Mouse (Mus musculus) heart, embryonic 13.5 days (tissue): ENCODE results near the gene Phf1. TPM values are rescaled to one million over a fixed set of nuclear protein-coding genes. Genes with fewer than 3 reads are reported as not detected.
A peak's percentile ranks its signal among the peaks of the same experiment; 100 is the strongest.
"Not testable (repeated sequence)": the region's sequence is repeated elsewhere in the genome, so short reads cannot be mapped to it uniquely, and the experiment has no call there.

ENCODE experiments used
- ATAC-seq: fragments of 200-750 bp; cut with Nextera tagmentation; 2 replicates; pipeline ENCODE4 v1.8.0; 2017; ENCODE audit warnings: moderate TSS enrichment; ENCODE audit not compliant: insufficient number of reproducible peaks, low FRiP score, low TSS enrichment; ENCODE audit errors: extremely low read depth
- H3K27ac ChIP-seq: fragments of 300-500 bp; sonication (generic); replicated peaks from 2 replicates; pipeline ENCODE4 v1.5.1; 2015; ENCODE audit warnings: moderate library complexity, mild to moderate bottlenecking, inconsistent platforms
- H3K27me3 ChIP-seq: fragments of 300-500 bp; sonication (generic); replicated peaks from 2 replicates; pipeline ENCODE4 v1.6.1; 2015; ENCODE audit warnings: mild to moderate bottlenecking, inconsistent platforms
- H3K36me3 ChIP-seq: fragments of 300-500 bp; sonication (generic); 2 replicates; pipeline ENCODE4 v1.6.1; 2015; ENCODE audit warnings: mild to moderate bottlenecking, inconsistent platforms
- H3K4me1 ChIP-seq: fragments of 300-500 bp; sonication (generic); 2 replicates; pipeline ENCODE4 v1.6.1; 2015; ENCODE audit warnings: inconsistent platforms
- H3K4me2 ChIP-seq: fragments of 300-500 bp; sonication (generic); 2 replicates; pipeline ENCODE4 v1.6.1; 2015; ENCODE audit warnings: inconsistent platforms, mild to moderate bottlenecking, moderate library complexity
- H3K4me3 ChIP-seq: fragments of 300-500 bp; sonication (generic); 2 replicates; pipeline ENCODE4 v1.5.1; 2015; ENCODE audit warnings: moderate library complexity, mild to moderate bottlenecking, inconsistent platforms
- H3K9ac ChIP-seq: fragments of 300-500 bp; sonication (generic); 2 replicates; pipeline ENCODE4 v1.6.1; 2015; ENCODE audit warnings: inconsistent platforms, mild to moderate bottlenecking, moderate library complexity
- H3K9me3 ChIP-seq: fragments of 300-500 bp; sonication (generic); 2 replicates; pipeline ENCODE4 v1.6.1; 2016; ENCODE audit warnings: inconsistent platforms
- WGBS: fragments of 180-500 bp; shearing (Covaris S2); methylation state at CpG from one replicate; pipeline ENCODE4 v1.1.7; 2015; ENCODE audit warnings: mixed read lengths; 5-methylcytosine and 5-hydroxymethylcytosine counted together
- polyA plus RNA-seq: library from polyadenylated mRNA; unstranded; fragments of >200 nt; fragmentation: Nextera tagmentation; extraction: Ambion mirVana; gene quantifications from 2 replicates; pipeline ENCODE4 v1.2.1, GENCODE M21; 2015

Phf1 gene
- polyA plus RNA-seq, 1 experiment from 2014 or later = 9.2 TPM

DNA sequence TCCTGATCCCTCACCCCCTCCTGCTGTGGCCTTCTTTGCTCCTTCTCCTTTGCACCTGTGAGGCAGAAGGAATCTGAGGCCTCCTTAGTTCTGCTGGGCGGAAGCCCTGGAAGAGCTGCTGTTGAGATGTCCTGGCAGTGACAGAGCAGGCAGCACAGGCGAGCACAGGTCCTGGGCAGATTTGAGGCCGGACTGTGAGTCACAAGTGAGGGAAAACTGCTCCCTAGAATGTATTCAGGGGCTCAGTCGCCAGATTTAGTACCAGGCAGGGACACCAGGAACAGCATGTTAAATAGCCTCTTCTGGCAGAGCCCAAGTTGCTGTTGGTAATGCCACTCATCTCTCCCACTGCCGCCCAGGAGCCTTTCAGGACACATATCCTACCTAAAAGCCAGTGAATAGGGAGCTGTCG is 35.4 kb downstream of the Phf1 start:
- peaks cover 60% of the 10 kb centered on the region for H3K36me3 ChIP-seq
- H3K27me3 ChIP-seq = no peaks in the 10 kb centered on the region
- WGBS = 80% methylated on average over 6 of the region's 6 CpGs
- no peak overlapping the region for H3K4me2 ChIP-seq
- H3K27ac ChIP-seq = no peak overlapping the region
- no peak for ATAC-seq
- no peaks in the 10 kb centered on the region for H3K9me3 ChIP-seq
- peaks cover 15% of the 10 kb centered on the region for H3K4me1 ChIP-seq
- H3K4me3 ChIP-seq = no peak overlapping the region
- no peak overlapping the region for H3K9ac ChIP-seq

DNA sequence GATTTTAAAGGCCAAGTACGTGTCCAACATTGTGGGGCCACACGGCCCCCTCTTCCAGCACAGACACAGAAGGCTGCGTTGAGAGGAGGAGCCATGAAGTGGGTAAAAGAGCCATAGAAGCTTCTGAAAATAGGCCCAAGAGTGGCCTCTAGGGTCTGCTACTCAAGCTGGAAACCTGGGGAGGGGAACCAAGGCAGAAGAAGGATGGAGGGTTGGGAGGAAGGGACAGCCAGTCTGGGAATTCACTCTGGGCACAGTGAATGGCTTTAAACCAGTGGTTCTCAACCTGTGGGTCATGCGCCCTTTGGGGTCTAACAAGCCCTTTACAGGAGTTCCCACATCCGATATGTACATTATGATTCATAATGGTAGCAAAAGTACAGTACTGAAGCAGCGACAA is 36.4 kb downstream of the Phf1 start:
- no peak for ATAC-seq
- no peak overlapping the region for H3K4me3 ChIP-seq
- no peaks in the 10 kb centered on the region for H3K27me3 ChIP-seq
- 74% methylated on average over 6 of the region's 6 CpGs for WGBS
- H3K27ac ChIP-seq = no peak overlapping the region
- H3K9me3 ChIP-seq = no peaks in the 10 kb centered on the region
- no peak overlapping the region for H3K9ac ChIP-seq
- H3K36me3 ChIP-seq = peaks cover 51% of the 10 kb centered on the region
- H3K4me2 ChIP-seq = no peak overlapping the region
- peaks cover 23% of the 10 kb centered on the region for H3K4me1 ChIP-seq

DNA sequence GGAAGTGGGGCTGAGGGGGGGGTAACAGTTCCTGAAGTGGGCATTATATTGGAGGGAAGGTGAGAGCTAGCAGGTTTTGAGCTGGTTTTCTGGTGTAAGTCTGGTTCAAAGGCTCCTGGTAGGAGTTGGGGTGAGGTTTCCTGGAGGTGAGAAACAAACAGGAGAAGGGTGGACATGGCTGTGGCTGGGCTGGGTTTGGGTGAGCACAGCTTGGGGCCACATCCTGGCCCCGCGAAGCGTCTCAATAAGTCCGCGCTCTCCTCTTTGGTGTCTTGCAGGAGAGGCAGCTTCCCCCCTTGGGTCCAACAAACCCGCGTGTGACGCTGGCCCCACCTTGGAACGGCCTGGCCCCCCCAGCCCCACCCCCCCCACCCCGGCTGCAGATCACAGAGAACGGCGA is 37.4 kb downstream of the Phf1 start:
- H3K4me2 ChIP-seq = no peak overlapping the region
- H3K4me1 ChIP-seq = peaks cover 29% of the 10 kb centered on the region
- WGBS = 58% methylated on average over 12 of the region's 12 CpGs
- no peak overlapping the region for H3K27ac ChIP-seq
- H3K4me3 ChIP-seq = no peak overlapping the region
- H3K9me3 ChIP-seq = no peaks in the 10 kb centered on the region
- H3K9ac ChIP-seq = no peak overlapping the region
- no peaks in the 10 kb centered on the region for H3K27me3 ChIP-seq
- peaks cover 51% of the 10 kb centered on the region for H3K36me3 ChIP-seq
- ATAC-seq = no peak

DNA sequence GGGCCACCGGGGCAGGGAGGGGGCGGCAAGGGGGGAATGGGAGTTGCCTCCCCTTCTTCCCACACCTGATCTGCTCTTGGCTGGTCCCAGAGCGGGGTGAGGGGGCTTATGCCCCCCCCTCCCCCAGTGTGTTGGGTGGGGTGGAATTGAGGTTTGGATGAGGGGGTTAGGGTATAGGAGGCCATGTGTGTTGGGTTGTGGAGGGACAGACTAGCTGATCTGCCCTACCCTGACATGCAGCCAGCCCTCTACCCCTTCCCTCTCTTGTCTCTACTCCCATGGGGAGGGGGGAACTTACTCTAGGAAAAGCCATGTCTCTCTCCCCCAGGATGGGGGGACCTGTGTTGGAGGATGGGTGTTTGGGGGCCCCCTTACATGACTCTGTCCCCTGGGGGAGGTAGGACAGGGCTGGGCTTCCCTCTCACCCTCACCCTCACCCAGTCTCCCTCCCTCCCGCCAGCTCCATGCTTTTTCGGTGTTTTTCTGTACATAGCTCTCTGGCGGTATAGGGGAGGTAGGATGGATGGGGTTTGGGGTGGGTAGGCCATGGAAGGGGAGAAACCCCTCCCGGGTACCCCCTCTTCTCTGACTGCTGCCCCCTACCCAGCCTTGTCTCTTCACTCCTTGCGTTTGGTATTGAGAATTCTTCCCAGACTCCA is 38.5 kb downstream of the Phf1 start:
- peak overlapping the region; percentile 98 for H3K4me2 ChIP-seq
- peak overlapping the region; percentile 90 for H3K9ac ChIP-seq
- H3K27ac ChIP-seq = no peak overlapping the region
- H3K4me1 ChIP-seq = peaks cover 40% of the 10 kb centered on the region
- no peak for ATAC-seq
- H3K36me3 ChIP-seq = peaks cover 51% of the 10 kb centered on the region
- H3K9me3 ChIP-seq = no peaks in the 10 kb centered on the region
- H3K27me3 ChIP-seq = no peaks in the 10 kb centered on the region
- peak overlapping the region; percentile 87 for H3K4me3 ChIP-seq
- 50% methylated on average over 8 of the region's 8 CpGs for WGBS

DNA sequence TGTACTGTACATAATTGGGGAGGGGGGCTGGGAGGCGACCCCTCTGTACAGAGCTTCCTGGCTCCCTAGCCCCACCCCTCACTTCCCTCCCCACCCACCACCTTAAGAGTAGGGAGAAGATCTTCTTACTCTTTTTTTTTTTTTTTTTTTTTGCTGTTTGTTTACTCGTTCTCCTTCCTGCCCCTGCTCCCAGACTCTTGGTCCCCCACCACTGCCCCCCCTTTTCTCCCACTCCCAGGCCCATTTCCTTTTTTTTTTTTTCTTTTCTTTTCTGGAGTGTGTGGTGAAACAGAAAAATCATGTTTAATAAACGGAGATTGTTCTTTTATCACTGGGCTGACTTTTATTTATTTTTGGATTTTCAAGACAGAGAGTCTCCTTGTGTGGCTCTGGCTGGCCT is 39.3 kb downstream of the Phf1 start:
- 3% methylated on average over 3 of the region's 3 CpGs for WGBS

DNA sequence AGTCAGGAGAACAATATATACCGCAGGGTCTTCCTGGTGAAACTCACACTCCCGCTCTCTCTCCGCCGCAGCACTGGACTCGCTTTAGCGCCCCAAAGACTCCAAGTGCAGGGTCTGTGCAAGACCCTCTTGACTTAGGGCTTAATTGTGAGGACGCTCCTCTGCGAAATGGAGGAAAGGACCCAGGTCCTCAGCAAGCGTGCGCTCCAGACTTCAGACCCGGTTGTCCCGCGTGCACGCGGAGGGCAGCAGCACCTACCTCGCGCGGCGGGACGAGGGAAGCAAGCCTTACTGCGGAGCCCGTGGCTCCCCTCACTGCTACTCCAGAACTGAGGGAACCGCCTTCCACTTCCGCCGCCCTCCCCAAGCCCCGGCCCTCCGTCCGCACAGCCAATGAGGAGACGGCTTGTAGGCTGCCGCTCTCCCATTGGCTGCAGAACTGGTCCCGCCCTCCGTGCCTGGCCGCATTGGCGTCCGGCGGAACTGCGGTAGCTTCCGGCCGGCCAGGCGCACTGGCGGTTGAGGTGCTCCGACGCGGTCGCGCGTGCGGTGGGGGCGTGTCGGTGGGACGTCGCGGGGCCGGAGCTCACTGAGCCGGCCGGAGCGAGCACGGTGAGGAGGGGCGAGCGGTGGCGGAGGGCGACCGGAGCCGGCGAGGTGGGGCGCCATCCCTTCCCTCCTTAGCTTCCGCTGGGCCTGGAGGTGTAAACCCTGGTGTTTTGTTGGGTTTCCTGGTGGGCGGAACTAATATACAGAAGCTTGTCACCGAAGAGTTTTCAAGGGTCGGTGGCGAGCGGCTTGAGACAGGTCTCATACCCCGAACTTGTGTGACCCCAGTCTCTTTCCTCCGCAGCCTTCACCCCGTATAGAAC is 40.1 kb downstream of the Phf1 start, which contains the start of gene Zbtb9:
TSS of gene Zbtb9 (plus strand) at position 465 of the 872 bp plus-strand sequence.
- WGBS = under 1% methylated on average over 75 of the region's 75 CpGs
- no peaks in the 10 kb centered on the region for H3K9me3 ChIP-seq
- ATAC-seq = peak; percentile 95
- peaks cover 51% of the 10 kb centered on the region for H3K36me3 ChIP-seq
- H3K27ac ChIP-seq = peak within 1 kb of the TSS; percentile 83
- no peaks in the 10 kb centered on the region for H3K27me3 ChIP-seq
- peak within 1 kb of the TSS; percentile 98 for H3K4me2 ChIP-seq
- H3K4me1 ChIP-seq = peaks cover 44% of the 10 kb centered on the region
- peak within 1 kb of the TSS; percentile 90 for H3K9ac ChIP-seq
- peak within 1 kb of the TSS; percentile 87 for H3K4me3 ChIP-seq

More for the DNA sequence above, 39.3 kb downstream of the Phf1 start:
- H3K9me3 ChIP-seq = no peaks in the 10 kb centered on the region
- peak overlapping the region; percentile 87 for H3K4me3 ChIP-seq
- no peaks in the 10 kb centered on the region for H3K27me3 ChIP-seq
- peaks cover 44% of the 10 kb centered on the region for H3K4me1 ChIP-seq
- H3K27ac ChIP-seq = peak overlapping the region; percentile 83
- peaks cover 51% of the 10 kb centered on the region for H3K36me3 ChIP-seq
- peak overlapping the region; percentile 98 for H3K4me2 ChIP-seq
- no peak for ATAC-seq
- peak overlapping the region; percentile 90 for H3K9ac ChIP-seq

DNA sequence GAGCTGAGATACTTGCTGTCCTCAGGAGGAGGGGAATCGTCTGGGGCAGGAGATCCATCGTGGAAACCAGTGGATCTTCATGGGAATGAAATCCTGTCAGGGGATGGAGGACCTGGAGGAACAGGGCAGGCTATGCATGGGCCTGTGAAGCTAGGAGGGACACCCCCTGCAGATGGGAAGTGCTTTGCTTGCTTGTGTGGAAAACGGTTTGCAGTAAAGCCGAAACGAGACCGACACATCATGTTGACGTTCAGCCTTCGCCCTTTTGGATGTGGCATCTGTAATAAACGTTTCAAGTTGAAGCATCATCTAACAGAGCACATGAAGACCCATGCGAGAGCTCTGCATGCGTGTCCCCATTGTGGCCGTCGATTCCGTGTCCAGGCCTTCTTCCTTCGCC is 41.7 kb downstream of the Phf1 start:
- peak overlapping the region; percentile 89 for H3K9ac ChIP-seq
- peaks cover 44% of the 10 kb centered on the region for H3K4me1 ChIP-seq
- ATAC-seq = no peak
- no peaks in the 10 kb centered on the region for H3K9me3 ChIP-seq
- no peak overlapping the region for H3K27ac ChIP-seq
- H3K36me3 ChIP-seq = peaks cover 60% of the 10 kb centered on the region
- H3K27me3 ChIP-seq = no peaks in the 10 kb centered on the region
- 84% methylated on average over 15 of the region's 15 CpGs for WGBS
- H3K4me2 ChIP-seq = peak overlapping the region; percentile 98
- H3K4me3 ChIP-seq = peak overlapping the region; percentile 87; the same call in 1 of the 2 replicates

DNA sequence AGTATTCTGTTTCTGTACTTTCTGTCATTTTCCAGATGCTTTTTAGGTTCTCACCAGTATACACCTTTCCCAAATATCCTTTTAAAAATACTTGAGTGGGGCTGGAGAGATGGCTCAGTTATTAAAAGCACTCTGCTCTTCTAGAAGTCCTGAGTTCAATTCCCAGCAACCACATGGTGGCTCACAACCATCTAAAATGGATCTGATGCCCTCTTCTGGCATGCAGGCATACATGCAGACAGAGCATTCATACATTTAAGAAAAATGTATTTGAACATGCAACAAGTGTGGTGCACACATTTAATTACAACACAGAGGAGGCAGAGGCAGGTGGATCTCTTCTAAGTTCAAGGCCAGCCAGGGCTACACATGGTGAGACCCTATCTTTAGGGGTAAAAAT is 42.6 kb downstream of the Phf1 start:
- Histone ChIP-seq H3K4me1 (peaks cover 44% of the 10 kb centered on the region), H3K4me3 (no peak overlapping the region), H3K36me3 (peaks cover 62% of the 10 kb centered on the region), H3K4me2 (no peak overlapping the region), H3K27ac (no peak overlapping the region), H3K9me3 (no peaks in the 10 kb centered on the region), H3K9ac (no peak overlapping the region), H3K27me3 (no peaks in the 10 kb centered on the region)
- no peak for ATAC-seq

DNA sequence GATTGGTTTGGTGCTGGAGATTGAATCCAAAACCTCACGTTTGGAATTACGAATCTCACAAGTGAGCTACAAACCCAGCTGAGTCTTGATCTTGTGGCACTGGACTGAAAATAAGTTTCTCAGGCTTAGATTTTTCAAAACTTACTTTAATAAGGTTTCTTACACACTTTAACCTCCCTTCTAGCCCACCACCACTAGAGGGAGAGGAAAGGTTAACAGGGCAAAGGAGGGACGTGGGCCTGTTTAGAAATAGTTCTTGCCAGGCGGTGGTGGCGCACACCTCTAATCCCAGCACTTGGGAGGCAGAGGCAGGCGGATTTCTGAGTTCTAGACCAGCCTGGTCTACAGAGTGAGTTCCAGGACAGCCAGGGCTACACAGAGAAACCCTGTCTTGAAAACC is 44.5 kb downstream of the Phf1 start:
- H3K9me3 ChIP-seq, ATAC-seq, H3K4me2 ChIP-seq, H3K27me3 ChIP-seq, H3K27ac ChIP-seq, H3K4me3 ChIP-seq, H3K9ac ChIP-seq: not testable (repeated sequence)
- Histone ChIP-seq H3K4me1 (peaks cover 43% of the 10 kb centered on the region), H3K36me3 (peaks cover 55% of the 10 kb centered on the region)
- 83% methylated on average over 6 of the region's 6 CpGs for WGBS

DNA sequence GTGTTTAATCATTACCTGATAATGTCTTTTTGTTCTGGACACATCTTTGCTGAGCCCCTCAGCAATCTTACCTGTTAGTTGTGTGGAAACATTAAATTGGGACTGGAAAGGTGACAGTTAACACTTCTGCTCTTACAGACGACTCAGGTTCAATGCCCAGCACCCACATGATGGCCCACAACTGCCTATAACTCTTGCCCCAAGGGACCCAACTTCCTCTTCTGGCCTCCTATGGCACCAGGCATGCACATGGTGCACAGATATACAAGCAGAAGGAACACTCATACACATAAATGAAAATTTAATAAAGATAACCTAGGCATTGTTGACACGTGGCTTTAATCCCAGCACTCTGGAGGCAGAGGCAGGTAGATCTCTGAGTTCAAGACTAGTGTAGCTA is 46.6 kb downstream of the Phf1 start:
- Histone ChIP-seq H3K9me3 (no peaks in the 10 kb centered on the region), H3K36me3 (peaks cover 53% of the 10 kb centered on the region), H3K9ac (no peak overlapping the region), H3K4me3 (no peak overlapping the region), H3K4me2 (no peak overlapping the region), H3K4me1 (peaks cover 32% of the 10 kb centered on the region), H3K27me3 (no peaks in the 10 kb centered on the region), H3K27ac (no peak overlapping the region)
- no peak for ATAC-seq
- 68% methylated on average over 2 of the region's 2 CpGs for WGBS

DNA sequence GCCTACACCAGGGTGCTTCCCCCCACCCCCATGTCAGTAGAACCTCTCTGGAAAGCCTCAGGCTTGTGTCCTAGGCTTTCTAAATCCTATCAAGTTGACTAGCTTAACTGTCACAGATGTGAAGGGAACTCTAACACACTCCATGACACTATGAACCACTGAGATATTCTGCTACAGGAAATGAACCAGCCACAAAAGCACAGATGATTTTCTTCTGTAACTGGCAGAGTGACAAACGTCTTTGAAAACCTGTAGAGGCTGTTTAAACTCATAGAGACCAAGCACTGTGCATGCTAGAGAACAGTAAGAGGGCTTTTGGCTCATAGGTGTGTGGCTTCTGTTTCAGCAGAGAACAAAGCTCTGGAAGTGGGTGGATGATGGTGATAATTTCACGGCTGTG is 48.2 kb downstream of the Phf1 start:
- H3K4me2 ChIP-seq = no peak overlapping the region
- peak overlapping the region; percentile 39; the same call in 1 of the 2 replicates for H3K27ac ChIP-seq
- 59% methylated on average over 2 of the region's 2 CpGs for WGBS
- no peak overlapping the region for H3K4me3 ChIP-seq
- H3K4me1 ChIP-seq = peaks cover 20% of the 10 kb centered on the region
- H3K9ac ChIP-seq = no peak overlapping the region
- no peaks in the 10 kb centered on the region for H3K27me3 ChIP-seq
- H3K36me3 ChIP-seq = peaks cover 37% of the 10 kb centered on the region
- ATAC-seq = no peak
- no peaks in the 10 kb centered on the region for H3K9me3 ChIP-seq
